Mouse (Mus musculus) cerebellum, postnatal 14 days (tissue): ENCODE results near the gene Sec24c.
"Not testable (repeated sequence)": the region's sequence is repeated elsewhere in the genome, so short reads cannot be mapped to it uniquely, and the experiment has no call there.

Source experiments
- DNase-seq, 2 experiments: peaks; one replicate each; pipeline ENCODE4 v3.0.0; 2021; ENCODE audit warnings: mixed read lengths in 2 of 2

The Sec24c gene

DNA sequence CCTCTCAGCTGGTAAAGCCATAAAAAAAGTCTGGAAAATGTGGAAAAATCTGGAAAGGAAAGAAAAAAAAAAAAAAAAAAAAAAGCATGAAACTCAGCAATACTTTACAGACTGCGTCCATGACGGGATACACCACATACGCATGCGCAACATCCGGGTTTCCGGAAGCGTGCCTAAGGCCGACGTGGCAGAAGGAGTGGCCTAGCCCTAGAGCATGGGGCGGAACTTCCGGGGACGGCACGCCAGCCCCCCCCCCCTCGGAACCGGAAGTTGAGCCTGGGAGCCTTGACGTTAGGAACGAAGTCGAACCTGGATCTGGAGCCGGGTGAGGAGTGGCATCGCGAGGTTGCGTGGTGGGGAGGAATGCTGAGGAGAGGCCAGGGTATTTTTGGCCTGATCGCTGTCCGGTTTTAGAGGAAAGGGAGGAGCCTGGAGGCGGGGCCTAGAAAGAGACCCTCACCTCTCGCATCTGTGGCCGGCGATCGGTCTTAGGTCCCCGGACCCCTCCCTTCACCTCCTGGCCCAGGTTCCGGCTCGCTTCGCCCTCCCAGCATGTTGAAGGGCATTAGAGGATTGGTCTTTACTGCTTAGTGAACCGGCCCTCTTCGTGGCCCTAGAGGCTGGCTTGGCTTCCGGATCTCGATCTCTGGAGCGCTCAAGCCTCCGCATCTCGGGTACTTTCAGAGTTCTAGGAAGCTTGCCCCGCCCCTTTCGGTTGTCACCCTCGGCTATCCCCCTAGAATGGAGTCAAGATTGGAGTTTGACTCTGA, at the start of gene Sec24c:
Gene Sec24c (plus strand): TSS at position 245 of the 770 bp plus-strand sequence.
- DNase-seq: peak; percentile 99 to 100

GRCm38 (mm10) chr14:20626447-20626846, 47.7 kb upstream of the Sec24c start:
- no peak for DNase-seq

GRCm38 (mm10) chr14:20626971-20627370, 47.1 kb upstream of the Sec24c start:
- DNase-seq: peak; percentile 20 to 32

DNA sequence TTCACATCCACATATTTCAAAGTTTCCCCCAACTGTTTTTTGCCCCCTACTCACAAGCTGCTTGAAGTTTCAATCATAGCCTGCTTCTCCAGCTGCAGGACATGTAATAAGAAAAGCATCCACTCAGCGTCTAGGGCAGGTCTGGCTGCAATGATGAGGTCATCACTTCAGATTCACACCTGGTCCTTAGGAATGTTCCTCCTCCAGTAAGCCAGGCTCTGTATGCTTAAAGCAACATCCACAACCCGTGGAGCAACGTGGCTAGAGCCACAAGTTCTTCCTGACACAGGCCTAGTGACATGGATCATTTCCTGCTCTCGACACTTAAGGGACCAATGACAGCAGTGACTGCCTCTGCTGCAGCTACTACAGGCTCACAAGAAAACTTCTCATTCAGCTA, 42.9 kb upstream of the Sec24c start:
- DNase-seq: no peak

DNA sequence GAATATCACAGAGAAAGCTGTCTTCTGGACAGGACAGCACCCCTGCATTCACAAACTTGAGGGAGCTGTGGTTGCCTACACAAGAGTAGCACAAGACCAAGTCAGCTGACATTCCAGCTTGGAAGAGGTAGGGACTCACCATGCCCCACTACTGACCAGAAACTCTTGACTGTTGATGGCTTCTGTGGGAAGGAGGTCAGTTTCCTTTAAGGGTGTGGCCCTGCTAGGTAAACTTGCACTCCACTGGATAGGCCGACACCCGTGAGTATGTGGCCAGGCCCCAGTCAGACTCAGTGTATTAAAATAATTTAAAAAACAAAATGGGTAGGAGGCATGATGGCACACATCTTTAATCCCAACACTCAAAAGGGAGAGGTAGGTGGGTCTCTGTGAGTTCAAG, 38.6 kb upstream of the Sec24c start:
- no peak for DNase-seq

DNA sequence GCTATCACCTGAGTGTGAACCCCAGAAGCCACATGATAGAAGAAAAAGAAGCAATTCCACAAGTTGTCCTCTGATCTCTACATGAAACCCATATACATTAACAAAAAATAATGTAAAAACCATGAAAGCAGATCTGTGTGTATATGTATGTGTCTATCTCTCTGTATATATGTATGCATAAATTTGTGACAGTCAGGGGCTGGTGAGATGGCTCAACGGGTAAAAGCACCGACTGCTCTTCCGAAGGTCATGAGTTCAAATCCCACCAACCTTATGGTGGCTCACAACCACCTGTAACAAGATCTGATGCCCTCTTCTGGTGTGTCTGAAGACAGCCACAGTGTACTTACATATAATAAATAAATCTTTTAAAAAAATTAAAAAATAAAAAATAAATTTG, 37.1 kb upstream of the Sec24c start:
- DNase-seq: not testable (repeated sequence)

DNA sequence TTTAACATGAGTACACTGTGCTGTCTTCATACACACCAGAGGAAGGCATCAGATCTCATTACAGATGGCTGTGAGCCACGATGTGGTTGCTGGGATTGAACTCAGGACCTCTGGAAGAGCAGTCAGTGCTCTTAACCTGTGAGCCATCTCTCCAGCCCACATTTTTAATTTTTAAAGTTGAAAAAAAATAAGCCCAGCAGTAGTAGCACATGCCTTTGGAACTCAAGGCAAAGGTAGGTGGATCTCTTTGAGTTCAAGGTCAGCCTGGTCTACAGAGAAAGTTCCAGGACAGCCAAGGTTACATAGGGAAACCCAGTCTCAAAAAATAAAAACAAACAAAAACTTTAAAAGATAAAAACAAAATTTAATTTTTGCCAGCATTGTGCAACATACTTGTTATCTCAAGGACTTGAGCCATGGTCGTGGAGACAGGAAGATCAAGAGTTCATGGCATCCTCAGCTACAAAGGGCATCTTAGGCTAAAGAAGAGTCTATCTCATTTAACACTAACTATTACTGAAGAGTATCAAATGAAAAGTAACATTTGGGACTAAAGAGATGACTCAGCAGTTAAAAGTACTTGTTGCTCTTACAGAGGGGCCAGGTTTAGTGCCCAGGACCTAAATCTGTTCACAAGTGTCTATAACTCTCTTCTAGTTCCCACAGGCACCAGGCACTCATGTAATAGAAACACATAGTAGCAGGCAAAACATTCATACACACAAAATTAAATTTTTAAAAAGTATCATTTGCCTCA, 36.1 kb upstream of the Sec24c start:
- no peak for DNase-seq

GRCm38 (mm10) chr14:20638702-20639101, 35.4 kb upstream of the Sec24c start:
- no peak for DNase-seq

DNA sequence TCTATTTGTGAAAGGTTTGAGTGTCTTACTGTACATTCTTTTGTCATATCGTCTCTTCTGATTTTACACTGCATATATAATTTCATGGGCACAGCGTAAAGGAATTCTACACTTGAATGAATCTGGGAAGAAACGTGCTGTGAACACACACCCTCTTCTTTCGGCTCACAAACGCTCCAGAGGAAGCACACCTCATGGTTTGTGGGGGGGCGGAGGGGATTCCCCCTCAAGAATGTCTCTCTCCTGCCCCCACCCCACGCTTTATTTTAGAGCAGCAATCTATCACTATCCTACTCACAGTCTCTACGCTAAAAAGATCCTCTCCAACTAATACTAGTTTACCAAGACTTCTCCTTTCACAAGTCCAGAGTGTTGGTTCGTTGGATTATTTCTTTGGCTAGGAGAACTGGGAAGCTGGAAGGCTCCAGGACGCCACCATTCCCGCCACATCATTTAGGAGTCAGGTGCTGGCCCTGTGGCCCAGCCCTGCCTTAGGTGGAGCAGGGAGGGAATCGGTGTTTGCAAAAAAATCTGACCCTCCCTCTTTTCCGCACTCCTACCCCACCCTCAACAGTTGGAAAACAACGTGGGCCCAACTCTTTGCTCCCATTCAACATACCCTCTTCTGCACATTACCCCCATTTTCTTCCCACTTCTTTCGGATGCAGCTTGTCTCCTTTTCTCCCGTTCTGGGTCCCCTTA, 34.0 kb upstream of the Sec24c start:
- DNase-seq: peak; percentile 24 to 26

GRCm38 (mm10) chr14:20640644-20641437, 33.3 kb upstream of the Sec24c start, which contains the start of gene Usp54:
TSS of gene Usp54 (minus strand) at chr14:20641063.
- peak; percentile 98 to 99 for DNase-seq

DNA sequence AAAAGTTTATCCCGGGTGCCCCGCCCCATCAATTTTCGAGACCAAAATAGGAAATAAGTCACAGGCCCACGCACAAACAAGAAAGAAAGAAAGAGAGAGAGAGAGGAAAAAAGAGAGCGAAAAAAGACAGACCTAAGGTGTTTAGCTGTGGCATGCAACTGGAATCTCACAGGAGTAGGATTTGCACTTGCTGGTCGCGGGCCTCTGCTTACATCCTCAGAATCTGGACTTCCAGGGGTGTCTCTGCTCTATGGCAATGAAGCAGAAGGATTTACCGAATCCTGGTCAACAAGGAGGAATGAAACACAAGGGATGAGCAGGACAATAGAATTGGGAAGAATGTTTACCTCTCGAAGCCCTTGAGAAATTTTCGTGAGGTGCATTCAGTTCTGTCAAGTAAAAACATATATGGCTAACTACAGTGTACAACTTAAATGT, 32.7 kb upstream of the Sec24c start:
- peak in 1 of 2 experiments; percentile 34 for DNase-seq

DNA sequence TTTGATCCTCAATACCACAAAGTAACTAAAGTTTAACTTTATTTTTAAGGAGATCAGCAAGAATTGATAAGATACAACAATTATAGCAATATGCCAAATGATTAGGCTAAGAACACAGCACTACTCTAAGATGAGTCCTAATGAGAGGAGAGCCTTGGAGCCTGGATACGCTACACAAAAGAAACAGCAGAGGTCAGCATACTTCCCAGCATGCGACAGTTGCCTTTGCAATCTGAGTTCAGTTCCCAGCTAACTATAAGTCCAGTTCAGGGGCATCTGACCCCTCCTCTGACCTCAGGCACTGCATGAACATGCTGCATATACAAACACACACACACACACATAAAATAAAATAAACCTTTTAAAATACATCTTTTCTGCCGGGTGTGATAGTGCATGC, 28.6 kb upstream of the Sec24c start:
- no peak for DNase-seq

GRCm38 (mm10) chr14:20646381-20646780, 27.7 kb upstream of the Sec24c start:
- no peak for DNase-seq

- no peak for DNase-seq
Measured at GRCm38 (mm10) chr14:20651000-20651399, 23.1 kb upstream of the Sec24c start.

DNA sequence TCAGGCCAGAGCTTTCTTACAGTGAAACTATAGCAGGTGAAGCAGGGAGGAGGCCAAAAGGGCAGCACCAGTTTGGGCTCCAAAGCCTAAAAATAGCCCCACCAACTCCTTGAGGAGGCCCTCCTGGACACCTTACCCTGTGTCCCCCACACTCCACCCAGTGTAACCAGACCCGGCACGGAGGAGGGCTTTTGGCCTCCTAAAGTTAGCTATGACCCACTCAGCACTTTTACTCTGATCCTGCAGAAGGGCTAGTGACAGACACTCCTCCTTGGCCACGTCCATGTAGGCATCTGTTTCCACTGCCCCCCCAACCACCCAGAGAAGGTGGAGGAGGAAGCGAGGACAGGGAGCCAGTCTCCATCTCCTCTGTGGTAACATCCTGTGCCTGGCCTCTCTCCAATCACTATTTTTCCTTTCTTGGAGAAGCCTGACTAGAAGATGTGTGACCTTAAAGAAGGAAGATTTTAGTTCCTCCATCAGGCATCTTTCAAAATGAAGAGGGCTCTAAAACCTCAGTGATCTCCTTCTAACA, 22.3 kb upstream of the Sec24c start:
- no peak for DNase-seq

- no peak for DNase-seq
Measured at GRCm38 (mm10) chr14:20654690-20655421, 19.3 kb upstream of the Sec24c start.

GRCm38 (mm10) chr14:20655731-20656130, 18.4 kb upstream of the Sec24c start:
- DNase-seq: no peak

DNA sequence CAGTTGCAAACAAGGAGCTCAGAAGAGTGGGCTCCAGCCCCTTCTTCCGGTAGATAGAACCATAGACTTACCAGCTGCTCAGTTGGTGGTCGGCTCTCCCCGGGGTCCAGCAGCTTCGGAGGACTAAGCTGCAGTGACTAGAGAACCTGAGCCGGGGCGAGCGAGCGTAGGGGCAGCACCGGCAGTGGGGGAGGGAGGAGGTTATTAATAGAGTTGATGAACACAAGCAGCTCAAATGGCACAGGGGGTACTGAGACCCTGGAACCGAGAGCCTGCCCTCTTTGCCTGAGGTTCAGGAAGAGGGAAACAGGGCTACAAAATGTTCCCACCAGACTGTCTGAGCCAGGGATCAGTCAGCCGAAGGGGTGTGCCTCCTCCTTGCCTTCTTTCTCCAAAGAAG, 17.7 kb upstream of the Sec24c start, which contains the start of gene Myoz1:
Gene Myoz1 (minus strand): TSS at position 180 of the 400 bp plus-strand sequence.
- DNase-seq: no peak

- peak; percentile 54 to 58 for DNase-seq
Measured at GRCm38 (mm10) chr14:20658326-20658725, 15.8 kb upstream of the Sec24c start.

DNA sequence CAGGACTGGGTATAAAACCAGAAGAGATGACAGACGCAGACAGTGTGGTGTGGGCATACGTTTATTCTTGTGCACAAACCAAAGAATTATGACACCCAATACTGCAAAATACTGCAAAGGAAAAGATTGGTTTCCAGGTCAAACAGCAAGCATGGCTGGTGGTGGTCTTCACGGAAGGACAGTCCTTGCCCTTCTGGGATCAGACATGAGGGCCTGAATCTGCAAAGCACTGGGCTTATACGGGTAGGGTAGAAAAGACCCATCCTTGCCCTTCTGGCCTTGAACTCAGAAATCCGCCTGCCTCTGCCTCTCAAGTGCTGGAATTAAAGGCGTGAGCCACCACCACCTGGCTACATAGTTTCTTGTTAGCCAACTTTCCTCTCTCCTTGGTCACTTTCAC, 15.2 kb upstream of the Sec24c start:
- no peak for DNase-seq

GRCm38 (mm10) chr14:20659687-20660086, 14.4 kb upstream of the Sec24c start:
- DNase-seq: no peak
